Mouse (Mus musculus): ENCODE results near the gene Vps13d. TPM values are rescaled to one million over a fixed set of nuclear protein-coding genes. Genes with fewer than 3 reads are reported as not detected.
A peak's percentile ranks its signal among the peaks of the same experiment; 100 is the strongest.

The Vps13d gene
- polyA plus RNA-seq, 1 experiment from 2014 or later = 11.4 TPM

DNA sequence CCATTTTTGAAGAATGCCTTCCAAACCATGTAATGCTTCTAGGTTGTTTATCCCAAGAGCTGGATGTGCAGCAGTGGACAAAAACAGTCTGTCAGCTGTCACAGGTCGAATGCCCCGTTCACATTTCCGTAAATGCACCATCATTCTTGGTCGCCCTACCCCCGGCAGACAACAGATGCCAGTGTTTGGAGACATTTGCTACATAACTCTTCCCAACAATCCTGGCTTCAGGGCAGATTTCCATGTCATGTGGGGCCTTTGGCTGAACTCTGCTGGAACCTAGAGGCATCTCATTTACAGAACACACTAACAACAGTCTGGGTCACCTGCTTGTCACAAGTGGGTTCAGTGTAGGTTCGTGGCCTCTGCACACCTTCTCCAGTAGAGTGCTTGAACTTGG, 190.6 kb downstream of the Vps13d start:
- H3K27me3 ChIP-seq (replicated peaks; ENCODE audit: control insufficient read depth, insufficient read depth, low read length) = no peaks in the 10 kb centered on the region
- H3K4me3 ChIP-seq (ENCODE audit: low read length) = no peak overlapping the region
- ATAC-seq = no peak
- H3K9ac ChIP-seq (ENCODE audit: low read depth, low read length) = no peak overlapping the region
- peaks cover 11% of the 10 kb centered on the region for H3K4me1 ChIP-seq (ENCODE audit: control insufficient read depth, insufficient read depth, low read depth, low read length)
- H3K9me3 ChIP-seq (ENCODE audit: control insufficient read depth, low read length) = no peaks in the 10 kb centered on the region
- WGBS = 78% methylated on average over 6 of the region's 6 CpGs
- no peaks in the 10 kb centered on the region for H3K36me3 ChIP-seq (ENCODE audit: control insufficient read depth, insufficient read depth, low read length)
- no peak overlapping the region for H3K4me2 ChIP-seq (ENCODE audit: low read length)
- H3K27ac ChIP-seq (ENCODE audit: low read depth, low read length) = no peak overlapping the region

GRCm38 (mm10) chr4:145002733-145003132, 192.1 kb downstream of the Vps13d start:
- Histone ChIP-seq H3K4me3 (ENCODE audit: low read length) (no peak overlapping the region), H3K4me1 (ENCODE audit: control insufficient read depth, insufficient read depth, low read depth, low read length) (peaks cover 13% of the 10 kb centered on the region), H3K27me3 (replicated peaks; ENCODE audit: control insufficient read depth, insufficient read depth, low read length) (no peaks in the 10 kb centered on the region), H3K27ac (ENCODE audit: low read depth, low read length) (no peak overlapping the region), H3K9me3 (ENCODE audit: control insufficient read depth, low read length) (no peaks in the 10 kb centered on the region), H3K36me3 (ENCODE audit: control insufficient read depth, insufficient read depth, low read length) (no peaks in the 10 kb centered on the region), H3K9ac (ENCODE audit: low read depth, low read length) (no peak overlapping the region), H3K4me2 (ENCODE audit: low read length) (no peak overlapping the region)
- no peak for ATAC-seq
- 87% methylated on average over 1 of the region's 1 CpGs for WGBS

DNA sequence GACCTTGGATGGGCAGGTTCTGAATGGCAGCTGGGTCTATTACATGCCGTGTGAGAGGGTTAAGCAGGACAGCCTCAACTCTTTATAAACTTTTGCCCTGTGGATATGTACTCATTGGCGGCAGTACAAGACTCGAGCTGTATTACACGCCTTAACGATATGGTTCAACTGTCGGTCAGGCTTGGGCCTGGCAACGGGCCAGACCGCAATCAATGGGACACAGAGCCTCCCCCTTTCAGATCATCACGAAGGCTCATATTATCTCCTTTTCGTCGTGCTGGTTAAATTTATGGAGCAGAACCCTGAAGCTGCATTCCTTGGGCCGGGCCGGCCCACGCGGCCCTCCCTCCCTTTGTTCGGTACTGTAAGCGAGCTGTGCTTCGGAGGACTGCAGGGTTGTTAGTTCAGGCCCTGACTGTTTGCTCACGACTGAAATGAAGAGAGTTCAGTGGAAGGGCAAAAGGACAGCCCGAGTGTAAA, 194.9 kb downstream of the Vps13d start:
- H3K9ac ChIP-seq (ENCODE audit: low read depth, low read length) = no peak overlapping the region; the same call in 1 of the 2 replicates
- no peak overlapping the region for H3K27ac ChIP-seq (ENCODE audit: low read depth, low read length)
- H3K4me2 ChIP-seq (ENCODE audit: low read length) = no peak overlapping the region
- no peaks in the 10 kb centered on the region for H3K9me3 ChIP-seq (ENCODE audit: control insufficient read depth, low read length)
- 32% methylated on average over 20 of the region's 20 CpGs for WGBS
- H3K4me3 ChIP-seq (ENCODE audit: low read length) = no peak overlapping the region
- H3K36me3 ChIP-seq (ENCODE audit: control insufficient read depth, insufficient read depth, low read length) = no peaks in the 10 kb centered on the region
- peak; percentile 66 for ATAC-seq
- H3K4me1 ChIP-seq (ENCODE audit: control insufficient read depth, insufficient read depth, low read depth, low read length) = peaks cover 13% of the 10 kb centered on the region
- no peaks in the 10 kb centered on the region for H3K27me3 ChIP-seq (replicated peaks; ENCODE audit: control insufficient read depth, insufficient read depth, low read length)

GRCm38 (mm10) chr4:144999572-144999880, 195.3 kb downstream of the Vps13d start:
- Histone ChIP-seq H3K36me3 (ENCODE audit: control insufficient read depth, insufficient read depth, low read length) (no peaks in the 10 kb centered on the region), H3K27me3 (replicated peaks; ENCODE audit: control insufficient read depth, insufficient read depth, low read length) (no peaks in the 10 kb centered on the region), H3K4me2 (ENCODE audit: low read length) (no peak overlapping the region), H3K4me1 (ENCODE audit: control insufficient read depth, insufficient read depth, low read depth, low read length) (peaks cover 13% of the 10 kb centered on the region), H3K27ac (ENCODE audit: low read depth, low read length) (no peak overlapping the region; the same call in 1 of the 2 replicates), H3K4me3 (ENCODE audit: low read length) (no peak overlapping the region), H3K9ac (ENCODE audit: low read depth, low read length) (no peak overlapping the region; the same call in 1 of the 2 replicates), H3K9me3 (ENCODE audit: control insufficient read depth, low read length) (no peaks in the 10 kb centered on the region)
- WGBS = 39% methylated on average over 6 of the region's 6 CpGs
- ATAC-seq = peak; percentile 51; the same call in 1 of the 2 replicates

GRCm38 (mm10) chr4:144998808-144999571, 195.8 kb downstream of the Vps13d start:
- ATAC-seq = 0 out of 2 replicates have a peak, but pooled peaks have one; percentile 7

GRCm38 (mm10) chr4:144997887-144998658, 196.7 kb downstream of the Vps13d start:
- 71% methylated on average over 3 of the region's 3 CpGs for whole genome bisulfite sequencing
- H3K36me3 ChIP-seq (ENCODE audit: control insufficient read depth, insufficient read depth, low read length) = no peaks in the 10 kb centered on the region
- H3K9me3 ChIP-seq (ENCODE audit: control insufficient read depth, low read length) = no peaks in the 10 kb centered on the region
- no peak overlapping the region for H3K4me3 ChIP-seq (ENCODE audit: low read length)
- no peak overlapping the region for H3K4me2 ChIP-seq (ENCODE audit: low read length)
- H3K27ac ChIP-seq (ENCODE audit: low read depth, low read length) = no peak overlapping the region
- no peak overlapping the region for H3K9ac ChIP-seq (ENCODE audit: low read depth, low read length)
- H3K27me3 ChIP-seq (replicated peaks; ENCODE audit: control insufficient read depth, insufficient read depth, low read length) = no peaks in the 10 kb centered on the region
- ATAC-seq = no peak
- peaks cover 13% of the 10 kb centered on the region for H3K4me1 ChIP-seq (ENCODE audit: control insufficient read depth, insufficient read depth, low read depth, low read length)

More at GRCm38 (mm10) chr4:144998808-144999571, 195.8 kb downstream of the Vps13d start:
- Histone ChIP-seq H3K4me2 (ENCODE audit: low read length) (no peak overlapping the region), H3K9me3 (ENCODE audit: control insufficient read depth, low read length) (no peaks in the 10 kb centered on the region), H3K4me1 (ENCODE audit: control insufficient read depth, insufficient read depth, low read depth, low read length) (peaks cover 13% of the 10 kb centered on the region), H3K4me3 (ENCODE audit: low read length) (no peak overlapping the region), H3K27ac (ENCODE audit: low read depth, low read length) (peak overlapping the region; percentile 16; the same call in 1 of the 2 replicates), H3K27me3 (replicated peaks; ENCODE audit: control insufficient read depth, insufficient read depth, low read length) (no peaks in the 10 kb centered on the region), H3K9ac (ENCODE audit: low read depth, low read length) (no peak overlapping the region), H3K36me3 (ENCODE audit: control insufficient read depth, insufficient read depth, low read length) (no peaks in the 10 kb centered on the region)
- WGBS = 80% methylated on average over 2 of the region's 2 CpGs

DNA sequence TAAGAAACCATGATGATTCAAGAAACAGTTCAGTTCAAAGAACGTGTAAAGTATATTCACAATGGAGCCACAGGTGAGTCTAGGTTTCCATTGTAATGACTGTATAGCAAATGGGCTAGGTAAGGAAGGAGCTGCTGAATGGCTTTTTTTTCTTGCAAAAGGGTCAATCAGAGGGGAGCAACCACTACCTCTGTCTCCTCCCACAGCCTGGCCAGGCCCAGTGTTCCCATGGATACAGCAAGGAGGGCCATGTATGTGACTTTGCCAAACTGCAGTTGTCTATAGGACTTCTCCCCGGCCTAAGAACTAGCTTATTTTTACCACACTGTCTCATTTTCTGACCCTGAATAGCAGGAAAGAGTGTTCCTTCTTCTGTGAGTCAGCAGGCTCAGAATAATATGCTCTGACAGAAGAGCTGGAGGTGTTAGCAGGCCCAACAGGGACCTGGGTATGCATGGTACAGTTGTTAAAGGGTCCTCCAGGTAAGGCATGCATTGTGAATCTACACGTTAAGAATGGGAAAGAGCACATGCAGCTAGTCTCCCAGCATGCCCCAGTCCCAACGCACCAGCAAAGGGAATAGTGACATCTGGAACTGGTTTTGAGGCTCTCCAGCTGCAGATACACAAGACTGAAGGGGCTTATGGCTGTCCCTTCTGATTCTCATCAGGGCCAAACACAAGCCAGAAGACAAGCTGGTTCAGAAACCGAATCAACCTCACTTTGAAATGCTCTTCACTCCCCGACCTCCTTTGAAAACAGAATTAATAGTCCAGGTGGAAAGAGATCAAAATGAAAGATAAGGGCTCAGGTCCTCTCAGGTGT, 197.6 kb downstream of the Vps13d start:
- Histone ChIP-seq H3K36me3 (ENCODE audit: control insufficient read depth, insufficient read depth, low read length) (no peaks in the 10 kb centered on the region), H3K4me3 (ENCODE audit: low read length) (no peak overlapping the region), H3K27me3 (replicated peaks; ENCODE audit: control insufficient read depth, insufficient read depth, low read length) (no peaks in the 10 kb centered on the region), H3K9ac (ENCODE audit: low read depth, low read length) (no peak overlapping the region), H3K27ac (ENCODE audit: low read depth, low read length) (no peak overlapping the region), H3K9me3 (ENCODE audit: control insufficient read depth, low read length) (no peaks in the 10 kb centered on the region), H3K4me1 (ENCODE audit: control insufficient read depth, insufficient read depth, low read depth, low read length) (peaks cover 13% of the 10 kb centered on the region), H3K4me2 (ENCODE audit: low read length) (no peak overlapping the region)
- ATAC-seq = no peak
- 75% methylated on average over 6 of the region's 6 CpGs for WGBS

DNA sequence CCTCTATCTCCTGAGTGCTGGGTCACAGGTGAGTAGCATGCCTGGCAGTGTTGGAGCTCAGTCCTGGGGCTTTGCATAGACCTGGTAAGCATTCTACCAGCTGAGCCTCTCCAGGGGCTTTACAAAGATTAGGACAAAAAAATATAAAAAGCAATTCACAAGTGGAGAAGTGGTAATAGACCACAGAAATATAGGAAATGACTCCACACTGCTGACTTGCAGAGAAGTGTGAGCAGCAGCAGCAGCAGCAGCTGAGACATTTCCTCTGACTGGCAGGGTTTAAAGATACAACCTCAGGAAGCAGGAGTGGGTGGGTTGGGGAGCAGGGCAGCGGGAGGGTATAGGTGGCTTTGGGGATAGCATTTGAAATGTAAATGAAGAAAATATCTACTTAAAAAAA, 199.0 kb downstream of the Vps13d start:
- no peak overlapping the region for H3K4me3 ChIP-seq (ENCODE audit: low read length)
- H3K27ac ChIP-seq (ENCODE audit: low read depth, low read length) = no peak overlapping the region
- no peak overlapping the region for H3K4me2 ChIP-seq (ENCODE audit: low read length)
- no peaks in the 10 kb centered on the region for H3K36me3 ChIP-seq (ENCODE audit: control insufficient read depth, insufficient read depth, low read length)
- 65% methylated on average over 1 of the region's 1 CpGs for WGBS
- no peaks in the 10 kb centered on the region for H3K9me3 ChIP-seq (ENCODE audit: control insufficient read depth, low read length)
- H3K27me3 ChIP-seq (replicated peaks; ENCODE audit: control insufficient read depth, insufficient read depth, low read length) = no peaks in the 10 kb centered on the region
- peaks cover 13% of the 10 kb centered on the region for H3K4me1 ChIP-seq (ENCODE audit: control insufficient read depth, insufficient read depth, low read depth, low read length)
- H3K9ac ChIP-seq (ENCODE audit: low read depth, low read length) = no peak overlapping the region
- ATAC-seq = no peak
